Mouse (Mus musculus) limb, embryonic 10.5 days (tissue): ENCODE results near the gene Mid1. TPM values are rescaled to one million over a fixed set of nuclear protein-coding genes. Genes with fewer than 3 reads are reported as not detected.
"Not testable (repeated sequence)": the region's sequence is repeated elsewhere in the genome, so short reads cannot be mapped to it uniquely, and the experiment has no call there.

Source experiments
- DNase-seq: peaks from one replicate; pipeline ENCODE4 v3.0.0-alpha.2; 2017; ENCODE audit warnings: low spot score
- H3K27ac ChIP-seq: fragments of 300-500 bp; sonication (generic); 2 replicates; pipeline ENCODE4 v1.5.1; 2016; ENCODE audit warnings: mild to moderate bottlenecking
- H3K27me3 ChIP-seq: fragments of 300-500 bp; sonication (generic); 2 replicates; pipeline ENCODE4 v1.6.1; 2016; ENCODE audit warnings: low read depth, mild to moderate bottlenecking; ENCODE audit not compliant: poor library complexity, severe bottlenecking
- H3K36me3 ChIP-seq: fragments of 300-500 bp; sonication (generic); 2 replicates; pipeline ENCODE4 v1.6.1; 2016; ENCODE audit warnings: mild to moderate bottlenecking, moderate library complexity
- H3K4me1 ChIP-seq: fragments of 300-500 bp; sonication (generic); 2 replicates; pipeline ENCODE4 v1.6.1; 2016
- H3K4me3 ChIP-seq: fragments of 300-500 bp; sonication (generic); 2 replicates; pipeline ENCODE4 v1.5.1; 2016; ENCODE audit warnings: mild to moderate bottlenecking, moderate library complexity
- H3K9me3 ChIP-seq: fragments of 300-500 bp; sonication (generic); replicated peaks from 2 replicates; pipeline ENCODE4 v1.6.1; 2016; ENCODE audit warnings: mild to moderate bottlenecking
- WGBS: fragments of 180-500 bp; shearing (Covaris S2); methylation state at CpG from one replicate; pipeline ENCODE4 v1.1.7; 2016; 5-methylcytosine and 5-hydroxymethylcytosine counted together
- polyA plus RNA-seq: library from polyadenylated mRNA; unstranded; fragments of >200 nt; fragmentation: Nextera tagmentation; extraction: Ambion mirVana; gene quantifications from 2 replicates; pipeline ENCODE4 v1.2.1, GENCODE M21; 2016

The Mid1 gene
- polyA plus RNA-seq, 1 experiment from 2014 or later: 12.0 TPM

DNA sequence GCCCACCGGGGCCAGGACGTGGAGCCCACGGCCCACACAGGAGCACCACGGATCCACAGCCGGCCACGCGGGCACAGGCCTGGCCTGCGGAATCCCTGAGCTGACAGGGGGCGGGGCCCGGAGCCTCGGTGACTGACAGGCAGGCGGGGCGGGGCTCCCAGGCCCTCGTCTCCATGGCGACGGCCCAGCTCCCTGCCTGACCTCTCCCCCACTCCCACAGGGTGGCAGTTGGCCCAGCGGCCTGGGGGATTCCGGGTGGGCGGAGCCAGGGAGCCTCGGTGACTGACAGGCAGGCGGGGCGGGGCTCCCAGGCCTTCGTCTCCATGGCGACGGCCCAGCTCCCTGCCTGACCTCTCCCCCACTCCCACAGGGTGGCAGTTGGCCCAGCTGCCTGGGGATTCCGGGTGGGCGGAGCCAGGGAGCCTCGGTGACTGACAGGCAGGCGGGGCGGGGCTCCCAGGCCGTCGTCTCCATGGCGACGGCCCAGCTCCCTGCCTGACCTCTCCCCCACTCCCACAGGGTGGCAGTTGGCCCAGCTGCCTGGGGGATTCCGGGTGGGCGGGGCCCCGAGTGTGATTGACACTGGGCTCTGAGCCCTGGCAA is 313.0 kb downstream of the Mid1 start:
- not testable (repeated sequence) for H3K9me3 ChIP-seq, H3K36me3 ChIP-seq, H3K4me1 ChIP-seq, H3K27ac ChIP-seq, H3K27me3 ChIP-seq
- WGBS: 0% methylated on average over 4 of the region's 37 CpGs
- H3K4me3 ChIP-seq: peak overlapping the region; percentile 47
- peak; percentile 43 for DNase-seq

DNA sequence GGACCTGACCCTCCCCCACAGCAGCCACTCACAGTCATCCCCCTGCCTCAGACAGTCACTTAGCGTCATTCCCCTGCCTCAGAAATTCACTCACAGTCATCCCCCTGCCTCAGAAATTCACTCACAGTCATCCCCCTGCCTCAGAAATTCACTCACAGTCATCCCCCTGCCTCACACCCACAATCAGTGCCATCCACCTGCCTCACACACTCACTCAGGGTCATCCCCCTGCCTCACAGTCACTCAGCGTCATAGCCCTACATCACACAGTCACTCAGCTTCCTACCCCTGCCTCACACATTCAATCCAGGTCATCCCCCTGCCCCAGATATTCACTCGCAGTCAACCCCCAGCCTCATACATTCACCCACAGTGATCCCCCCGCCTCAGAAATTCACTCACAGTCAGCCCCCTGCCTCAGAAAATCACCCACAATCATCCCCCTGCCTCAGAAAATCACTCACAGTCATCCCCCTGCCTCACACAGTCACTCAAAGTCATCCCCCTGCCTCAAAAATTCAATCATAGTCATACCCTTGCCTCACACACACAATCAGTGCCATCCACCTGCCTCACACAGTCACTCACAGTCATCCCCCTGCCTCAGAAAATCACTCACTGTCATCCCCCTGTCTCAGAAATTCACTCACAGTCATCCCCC is 313.7 kb downstream of the Mid1 start:
- not testable (repeated sequence) for H3K4me3 ChIP-seq, H3K27me3 ChIP-seq, H3K4me1 ChIP-seq, H3K9me3 ChIP-seq, H3K36me3 ChIP-seq, H3K27ac ChIP-seq
- WGBS: 13% methylated on average over 2 of the region's 4 CpGs
- DNase-seq: peak; percentile 23

DNA sequence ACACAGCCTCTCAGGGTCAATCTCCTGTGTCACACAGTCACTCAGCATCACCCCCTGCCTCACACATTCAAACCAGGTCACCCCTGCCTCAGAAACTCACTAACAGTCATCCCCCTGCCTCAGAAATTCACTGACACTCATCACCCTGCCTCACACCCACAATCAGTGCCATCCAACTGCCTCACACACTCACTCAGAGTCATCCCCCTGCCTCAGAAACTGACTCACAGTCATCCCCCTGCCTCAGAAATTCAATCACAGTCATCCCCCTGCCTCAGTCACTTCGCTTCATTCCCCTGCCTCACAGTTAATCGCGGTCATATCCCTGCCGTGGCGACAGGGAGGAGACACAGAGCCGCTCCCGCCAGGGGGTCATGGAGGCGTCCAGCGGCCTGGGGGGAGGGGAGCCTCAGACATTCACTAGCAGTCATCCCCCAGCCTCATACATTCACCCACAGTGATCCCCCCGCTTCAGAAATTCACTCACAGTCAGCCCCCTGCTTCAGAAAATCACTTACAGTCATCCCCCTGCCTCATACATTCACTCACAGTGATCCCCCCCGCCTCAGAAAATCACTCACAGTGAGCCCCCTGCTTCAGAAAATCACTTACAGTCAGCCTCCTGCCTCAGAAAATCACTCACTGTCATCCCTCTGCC is 314.4 kb downstream of the Mid1 start:
- H3K36me3 ChIP-seq, H3K9me3 ChIP-seq, H3K27me3 ChIP-seq, H3K4me1 ChIP-seq, H3K4me3 ChIP-seq, H3K27ac ChIP-seq: not testable (repeated sequence)
- DNase-seq: peak; percentile 29
- WGBS: 39% methylated on average over 6 of the region's 11 CpGs

DNA sequence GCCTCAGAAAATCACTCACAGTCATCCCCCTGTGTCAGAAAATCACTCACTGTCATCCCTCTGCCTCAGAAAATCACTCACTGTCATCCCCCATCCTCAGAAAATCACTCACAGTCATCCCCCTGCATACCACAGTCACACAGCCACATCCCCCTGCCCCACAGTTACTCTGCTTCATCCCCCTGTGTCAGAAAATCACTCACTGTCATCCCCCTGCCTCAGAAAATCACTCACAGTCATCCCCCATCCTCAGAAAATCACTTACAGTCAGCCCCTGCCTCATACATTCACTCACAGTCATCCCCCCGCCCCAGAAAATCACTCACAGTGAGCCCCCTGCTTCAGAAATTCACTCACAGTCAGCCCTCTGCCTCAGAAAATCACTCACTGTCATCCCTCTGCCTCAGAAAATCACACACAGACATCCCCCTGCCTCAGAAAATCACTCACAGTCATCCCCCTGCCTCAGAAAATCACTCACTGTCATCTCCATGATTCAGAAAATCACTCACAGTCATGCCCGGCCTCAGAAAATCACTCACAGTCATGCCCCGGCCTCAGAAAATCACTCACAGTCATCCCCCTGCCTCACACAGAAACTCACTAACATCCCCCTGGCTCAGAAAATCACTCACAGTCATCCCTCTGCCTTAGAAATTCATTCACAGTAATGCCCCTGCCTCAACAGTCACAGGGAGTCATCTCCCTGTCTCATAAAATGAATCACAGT is 315.1 kb downstream of the Mid1 start:
- peak; percentile 24 for DNase-seq
- WGBS: 11% methylated on average over 1 of the region's 3 CpGs

DNA sequence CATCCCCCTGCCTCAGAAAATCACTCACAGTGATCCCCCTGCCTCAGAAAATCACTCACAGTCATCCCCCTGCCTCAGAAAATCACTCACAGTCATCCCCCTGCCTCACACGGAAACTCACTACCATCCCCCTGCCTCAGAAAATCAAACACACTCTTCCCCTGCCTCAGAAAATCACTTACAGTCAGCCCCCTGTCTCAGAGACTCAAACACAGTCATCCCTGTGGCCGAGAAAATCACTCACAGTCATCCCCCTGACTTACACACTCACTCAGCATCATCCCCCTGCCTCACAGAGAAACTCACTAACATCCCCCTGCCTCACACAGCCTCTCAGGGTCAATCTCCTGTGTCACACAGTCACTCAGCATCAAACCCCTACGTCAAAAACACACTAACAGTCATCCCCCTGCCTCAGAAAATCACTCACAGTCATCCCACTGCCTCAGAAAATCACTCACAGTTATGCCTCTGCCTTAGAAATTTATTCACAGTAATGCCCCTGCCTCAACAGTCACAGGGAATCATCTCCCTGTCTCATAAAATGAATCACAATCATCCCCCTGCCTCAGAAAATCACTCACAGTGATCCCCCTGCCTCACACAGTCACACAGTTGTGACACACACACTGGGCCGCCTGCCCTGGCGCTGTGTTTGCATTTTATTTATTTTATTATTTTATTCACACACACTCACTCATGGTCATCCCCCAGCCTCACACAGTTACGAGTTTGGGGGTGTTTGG is 315.8 kb downstream of the Mid1 start:
- peak overlapping the region; percentile 1; the same call in 1 of the 2 replicates for H3K27ac ChIP-seq
- not testable (repeated sequence) for H3K36me3 ChIP-seq, H3K4me1 ChIP-seq, H3K9me3 ChIP-seq, H3K27me3 ChIP-seq, H3K4me3 ChIP-seq
- DNase-seq: peak; percentile 31
- 46% methylated on average over 6 of the region's 6 CpGs for WGBS

More for the DNA sequence above, 315.1 kb downstream of the Mid1 start:
- not testable (repeated sequence) for H3K27me3 ChIP-seq, H3K36me3 ChIP-seq, H3K4me3 ChIP-seq, H3K4me1 ChIP-seq, H3K27ac ChIP-seq, H3K9me3 ChIP-seq

DNA sequence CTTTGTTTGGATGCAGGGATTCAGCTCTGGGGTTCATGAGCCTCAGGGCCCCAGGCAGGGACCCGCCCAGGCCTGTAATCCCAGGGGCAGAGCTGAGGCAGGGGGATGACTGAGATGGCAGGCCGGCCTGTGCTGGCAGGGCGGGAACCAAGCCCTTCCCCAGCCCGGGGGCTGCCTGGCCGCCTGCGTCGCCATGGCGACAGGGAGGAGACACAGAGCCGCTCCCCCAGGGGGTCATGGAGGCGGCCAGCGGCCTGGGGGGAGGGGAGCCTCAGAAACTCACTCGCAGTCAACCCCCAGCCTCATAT is 316.3 kb downstream of the Mid1 start:
- H3K9me3 ChIP-seq, DNase-seq, H3K27me3 ChIP-seq, H3K4me3 ChIP-seq, H3K4me1 ChIP-seq, H3K36me3 ChIP-seq: not testable (repeated sequence)
- 33% methylated on average over 7 of the region's 12 CpGs for WGBS
- 0 out of 2 replicates have a peak overlapping the region, but pooled peaks have one; percentile 1 for H3K27ac ChIP-seq

DNA sequence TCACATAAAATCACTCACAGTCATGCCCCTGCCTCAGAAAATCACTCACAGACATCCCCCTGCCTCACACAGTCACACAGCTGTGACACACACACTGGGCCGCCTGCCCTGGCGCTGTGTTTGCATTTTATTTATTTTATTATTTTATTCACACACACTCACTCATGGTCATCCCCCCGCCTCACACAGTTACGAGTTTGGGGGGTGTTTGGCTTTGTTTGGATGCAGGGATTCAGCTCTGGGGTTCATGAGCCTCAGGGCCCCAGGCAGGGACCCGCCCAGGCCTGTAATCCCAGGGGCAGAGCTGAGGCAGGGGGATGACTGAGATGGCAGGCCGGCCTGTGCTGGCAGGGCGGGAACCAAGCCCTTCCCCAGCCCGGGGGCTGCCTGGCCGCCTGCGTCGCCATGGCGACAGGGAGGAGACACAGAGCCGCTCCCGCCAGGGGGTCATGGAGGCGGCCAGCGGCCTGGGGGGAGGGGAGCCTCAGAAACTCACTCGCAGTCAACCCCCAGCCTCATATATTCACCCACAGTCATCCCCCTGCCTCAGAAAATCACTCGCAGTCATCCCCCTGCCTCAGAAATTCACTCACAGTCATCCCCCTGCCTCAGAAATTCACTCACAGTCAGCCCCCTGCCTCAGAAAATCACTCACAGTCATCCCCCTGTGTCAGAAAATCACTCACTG is 317.7 kb downstream of the Mid1 start:
- WGBS: 55% methylated on average over 13 of the region's 18 CpGs
- not testable (repeated sequence) for H3K27ac ChIP-seq, H3K4me3 ChIP-seq, H3K27me3 ChIP-seq, H3K9me3 ChIP-seq, DNase-seq, H3K4me1 ChIP-seq, H3K36me3 ChIP-seq

DNA sequence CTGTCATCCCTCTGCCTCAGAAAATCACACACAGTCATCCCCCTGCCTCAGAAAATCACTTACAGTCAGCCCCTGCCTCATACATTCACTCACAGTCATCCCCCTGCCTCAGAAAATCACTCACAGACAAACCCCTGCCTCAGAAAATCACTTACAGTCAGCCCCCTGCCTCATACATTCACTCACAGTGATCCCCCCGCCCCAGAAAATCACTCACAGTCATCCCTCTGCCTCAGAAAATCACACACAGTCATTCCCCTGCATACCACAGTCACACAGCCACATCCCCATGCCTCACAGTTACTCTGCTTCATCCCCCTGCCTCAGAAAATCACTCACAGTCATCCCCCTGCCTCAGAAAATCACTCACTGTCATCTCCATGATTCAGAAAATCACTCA is 318.5 kb downstream of the Mid1 start:
- not testable (repeated sequence) for H3K4me1 ChIP-seq, H3K27ac ChIP-seq, H3K4me3 ChIP-seq, H3K36me3 ChIP-seq, DNase-seq, H3K27me3 ChIP-seq
- WGBS: 26% methylated on average over 1 of the region's 1 CpGs
- H3K9me3 ChIP-seq: peaks cover 15% of the 10 kb centered on the region

DNA sequence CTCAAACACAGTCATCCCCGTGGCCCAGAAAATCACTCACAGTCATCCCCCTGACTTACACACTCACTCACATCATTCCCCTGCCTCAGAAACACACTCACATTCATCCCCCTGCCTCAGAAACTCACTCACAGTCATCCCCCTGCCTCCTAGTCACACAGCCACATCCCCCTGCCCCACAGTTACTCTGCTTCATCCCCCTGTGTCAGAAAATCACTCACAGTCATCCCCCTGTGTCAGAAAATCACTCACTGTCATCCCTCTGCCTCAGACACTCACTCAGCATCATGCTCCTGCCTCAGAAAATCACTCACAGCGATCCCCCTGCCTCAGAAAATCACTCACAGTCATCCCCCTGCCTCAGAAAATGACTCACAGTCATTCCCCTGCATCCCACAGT is 319.2 kb downstream of the Mid1 start:
- 55% methylated on average over 2 of the region's 2 CpGs for WGBS
- not testable (repeated sequence) for H3K36me3 ChIP-seq

DNA sequence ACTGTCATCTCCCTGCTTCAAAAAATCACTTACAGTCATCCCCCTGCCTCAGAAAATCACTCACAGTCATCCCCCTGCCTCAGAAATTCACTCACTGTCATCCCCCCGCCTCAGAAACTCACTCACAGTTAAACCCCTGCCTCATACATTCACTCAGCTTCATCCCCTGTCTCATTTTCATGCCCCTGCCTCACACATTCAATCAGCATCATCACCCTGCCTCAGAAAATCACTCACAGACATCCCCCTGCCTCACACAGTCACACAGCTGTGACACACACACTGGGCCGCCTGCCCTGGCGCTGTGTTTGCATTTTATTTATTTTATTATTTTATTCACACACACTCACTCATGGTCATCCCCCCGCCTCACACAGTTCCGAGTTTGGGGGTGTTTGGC is 319.8 kb downstream of the Mid1 start:
- Histone ChIP-seq H3K9me3 (peaks cover 24% of the 10 kb centered on the region), H3K4me1 (peaks cover 11% of the 10 kb centered on the region; the same call in 1 of the 2 replicates)
- WGBS: 42% methylated on average over 5 of the region's 5 CpGs
- not testable (repeated sequence) for H3K4me3 ChIP-seq, H3K27ac ChIP-seq, H3K27me3 ChIP-seq, H3K36me3 ChIP-seq
- DNase-seq: peak; percentile 30

More for the DNA sequence above, 319.2 kb downstream of the Mid1 start:
- H3K27me3 ChIP-seq, H3K4me3 ChIP-seq: not testable (repeated sequence)
- DNase-seq: peak; percentile 59
- peaks cover 11% of the 10 kb centered on the region; the same call in 1 of the 2 replicates for H3K4me1 ChIP-seq
- peaks cover 19% of the 10 kb centered on the region for H3K9me3 ChIP-seq
- peak overlapping the region; percentile 1; the same call in 1 of the 2 replicates for H3K27ac ChIP-seq

DNA sequence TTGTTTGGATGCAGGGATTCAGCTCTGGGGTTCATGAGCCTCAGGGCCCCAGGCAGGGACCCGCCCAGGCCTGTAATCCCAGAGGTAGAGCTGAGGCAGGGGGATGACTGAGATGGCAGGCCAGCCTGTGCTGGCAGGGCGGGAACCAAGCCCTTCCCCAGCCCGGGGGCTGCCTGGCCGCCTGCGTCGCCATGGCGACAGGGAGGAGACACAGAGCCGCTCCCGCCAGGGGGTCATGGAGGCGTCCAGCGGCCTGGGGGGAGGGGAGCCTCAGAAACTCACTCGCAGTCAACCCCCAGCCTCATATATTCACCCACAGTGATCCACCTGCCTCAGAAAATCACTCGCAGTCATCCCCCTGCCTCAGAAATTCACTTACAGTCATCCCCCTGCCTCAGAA is 320.2 kb downstream of the Mid1 start:
- WGBS: 27% methylated on average over 13 of the region's 13 CpGs
- H3K9me3 ChIP-seq: peaks cover 24% of the 10 kb centered on the region
- H3K4me1 ChIP-seq: peaks cover 11% of the 10 kb centered on the region; the same call in 1 of the 2 replicates
- not testable (repeated sequence) for H3K27ac ChIP-seq, H3K36me3 ChIP-seq, H3K4me3 ChIP-seq, H3K27me3 ChIP-seq
- DNase-seq: peak; percentile 36

DNA sequence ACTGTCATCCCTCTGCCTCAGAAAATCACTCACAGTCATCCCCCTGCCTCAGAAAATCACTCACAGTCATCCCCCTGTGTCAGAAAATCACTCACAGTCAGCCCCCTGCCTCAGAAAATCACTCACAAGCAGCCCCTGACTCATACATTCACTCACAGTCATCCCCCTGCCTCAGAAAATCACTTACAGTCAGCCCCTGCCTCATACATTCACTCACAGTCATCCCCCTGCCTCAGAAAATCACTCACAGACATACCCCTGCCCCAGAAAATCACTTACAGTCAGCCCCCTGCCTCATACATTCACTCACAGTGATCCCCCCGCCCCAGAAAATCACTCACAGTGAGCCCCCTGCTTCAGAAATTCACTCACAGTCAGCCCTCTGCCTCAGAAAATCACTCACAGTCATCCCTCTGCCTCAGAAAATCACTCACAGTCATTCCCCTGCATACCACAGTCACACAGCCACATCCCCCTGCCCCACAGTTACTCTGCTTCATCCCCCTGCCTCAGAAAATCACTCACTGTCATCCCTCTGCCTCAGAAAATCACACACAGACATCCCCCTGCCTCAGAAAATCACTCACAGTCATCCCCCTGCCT is 320.8 kb downstream of the Mid1 start:
- Histone ChIP-seq H3K36me3 (peaks cover 11% of the 10 kb centered on the region), H3K9me3 (peaks cover 25% of the 10 kb centered on the region), H3K4me1 (peaks cover 13% of the 10 kb centered on the region; the same call in 1 of the 2 replicates)
- H3K27me3 ChIP-seq, H3K27ac ChIP-seq, H3K4me3 ChIP-seq: not testable (repeated sequence)
- 44% methylated on average over 1 of the region's 1 CpGs for WGBS
- DNase-seq: peak; percentile 26
